Mouse (Mus musculus) bone marrow, adult 2 months (tissue): ENCODE measurements at regions not wholly inside any gene's neighbourhood (a gene's known extent, or its start where the extent isn't known, plus 50 kb on each side); places are given as distances from the start of the nearest gene placed in this dataset.

Experiments used
- CTCF ChIP-seq: fragments of 200-500 bp; IDR thresholded peaks from 2 replicates; pipeline ENCODE4 v1.5.1; 2011; ENCODE audit warnings: low read length, control low read depth; ENCODE audit not compliant: control insufficient read depth, insufficient read depth
- POLR2A ChIP-seq: fragments of 200-500 bp; IDR thresholded peaks from 2 replicates; pipeline ENCODE4 v1.6.1; 2011; ENCODE audit warnings: low read depth, mild to moderate bottlenecking, control low read depth, low read length, borderline replicate concordance; ENCODE audit not compliant: control insufficient read depth

GRCm38 (mm10) chr10:111806333-111806732 is 166.1 kb upstream of the Krr1 start:
- TF ChIP-seq CTCF (no peak), POLR2A (no peak)
